Mouse (Mus musculus): ENCODE measurements around the gene Fut7. TPM values are rescaled to one million over a fixed set of nuclear protein-coding genes. Genes with fewer than 3 reads are reported as not detected.
A peak's percentile ranks its signal among the peaks of the same experiment; 100 is the strongest.

Fut7 gene
- polyA plus RNA-seq, 1 experiment from 2014 or later = 1.3 TPM

DNA sequence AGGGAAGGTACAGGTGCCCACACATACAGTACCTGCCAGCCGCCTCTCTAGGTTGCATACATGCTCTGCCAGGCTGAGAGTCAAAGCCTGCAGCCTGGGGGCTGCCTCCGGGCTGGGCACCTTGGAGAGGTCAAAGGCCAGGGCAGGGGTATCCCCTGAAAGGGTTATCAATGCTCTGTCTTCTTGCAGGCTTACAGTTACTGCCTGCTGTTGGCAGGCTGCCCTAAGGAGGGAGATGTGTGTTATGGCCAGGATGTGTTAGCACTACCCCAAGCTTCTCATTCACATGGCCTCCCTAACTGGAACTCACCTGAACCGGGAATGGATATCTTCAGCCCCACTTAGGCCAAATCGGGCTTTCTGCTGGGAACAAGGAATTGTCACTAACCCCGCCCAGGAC, 37.1 kb downstream of the Fut7 start:
- 34% methylated on average over 5 of the region's 5 CpGs for WGBS (ENCODE audit: missing documents)

DNA sequence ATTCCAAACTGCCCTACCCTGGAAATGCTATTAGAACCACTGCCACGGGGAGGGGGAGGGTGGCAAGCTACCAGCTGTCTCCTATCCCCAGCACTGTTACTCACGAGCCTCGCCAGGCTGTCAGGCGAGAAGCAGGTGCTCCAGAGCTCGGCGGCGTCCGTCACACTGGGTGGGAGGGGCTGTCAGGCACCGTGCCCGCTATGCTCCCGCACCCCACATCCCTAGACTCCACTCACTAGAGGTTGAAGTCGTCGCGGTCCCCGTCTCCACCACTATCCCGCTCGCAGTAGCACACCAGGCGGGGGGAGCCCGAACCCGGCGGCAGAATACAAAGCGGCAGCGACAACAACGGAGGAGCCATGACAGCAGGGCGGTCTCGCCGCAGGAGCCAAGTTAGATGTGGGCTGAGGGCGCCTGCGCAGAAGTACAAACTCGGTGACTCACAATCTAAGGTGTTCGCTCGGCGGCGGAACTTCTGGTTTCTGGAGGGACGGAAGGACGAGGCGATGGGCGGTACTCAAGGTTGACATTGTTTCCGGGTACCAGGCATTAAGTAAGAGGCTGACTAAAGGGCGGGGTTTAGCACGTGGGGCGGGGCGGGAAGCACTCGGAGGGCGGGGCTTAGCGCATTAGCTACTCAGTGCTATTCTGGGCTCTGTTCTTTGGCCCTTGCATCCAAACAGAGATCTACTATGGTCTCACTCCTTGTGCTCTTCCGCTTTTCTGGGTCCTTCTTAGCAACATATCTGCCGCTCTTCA, 37.7 kb downstream of the Fut7 start, which contains the start of gene Paxx:
Gene Paxx, minus strand, starts transcription at position 544 of the 759 bp plus-strand sequence.
- Histone ChIP-seq H3K79me2 (ENCODE audit: inconsistent target) (no peaks in the 10 kb centered on the region), H3K36me3 (ENCODE audit: inconsistent target) (no peaks in the 10 kb centered on the region), H3K27ac (peak within 1 kb of the TSS; percentile 61), H3K4me3 (ENCODE audit: inconsistent target) (peak within 1 kb of the TSS; percentile 69)
- WGBS (ENCODE audit: missing documents) = under 1% methylated on average over 48 of the region's 48 CpGs

More for the DNA sequence above, 37.1 kb downstream of the Fut7 start:
- Histone ChIP-seq H3K27ac (peak overlapping the region; percentile 61), H3K36me3 (ENCODE audit: inconsistent target) (no peaks in the 10 kb centered on the region), H3K79me2 (ENCODE audit: inconsistent target) (no peaks in the 10 kb centered on the region), H3K4me3 (ENCODE audit: inconsistent target) (peak overlapping the region; percentile 69)

DNA sequence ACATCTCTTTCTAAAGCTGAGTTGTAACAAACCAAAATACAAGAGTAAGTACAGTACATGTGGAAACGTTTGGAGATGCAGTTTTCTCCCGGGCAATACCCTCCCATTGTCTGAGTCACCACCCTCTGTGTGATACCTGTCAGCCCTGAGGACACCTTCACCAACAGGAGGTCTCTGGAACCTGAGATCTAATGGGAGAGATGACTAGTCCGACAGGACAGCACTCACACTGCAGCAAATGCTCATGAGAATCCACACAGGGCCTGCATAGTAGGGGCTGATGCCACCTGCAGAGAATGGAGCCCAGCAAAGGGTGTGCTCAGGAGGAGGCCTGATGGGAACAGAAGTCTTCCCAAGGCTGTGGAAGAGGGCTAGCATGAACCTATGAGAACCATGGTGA, 38.3 kb downstream of the Fut7 start:
- 25% methylated on average over 3 of the region's 3 CpGs for WGBS (ENCODE audit: missing documents)
- peak overlapping the region; percentile 69; the same call in 1 of the 2 replicates for H3K4me3 ChIP-seq (ENCODE audit: inconsistent target)
- H3K36me3 ChIP-seq (ENCODE audit: inconsistent target) = no peaks in the 10 kb centered on the region
- peak overlapping the region; percentile 61 for H3K27ac ChIP-seq
- no peaks in the 10 kb centered on the region for H3K79me2 ChIP-seq (ENCODE audit: inconsistent target)

DNA sequence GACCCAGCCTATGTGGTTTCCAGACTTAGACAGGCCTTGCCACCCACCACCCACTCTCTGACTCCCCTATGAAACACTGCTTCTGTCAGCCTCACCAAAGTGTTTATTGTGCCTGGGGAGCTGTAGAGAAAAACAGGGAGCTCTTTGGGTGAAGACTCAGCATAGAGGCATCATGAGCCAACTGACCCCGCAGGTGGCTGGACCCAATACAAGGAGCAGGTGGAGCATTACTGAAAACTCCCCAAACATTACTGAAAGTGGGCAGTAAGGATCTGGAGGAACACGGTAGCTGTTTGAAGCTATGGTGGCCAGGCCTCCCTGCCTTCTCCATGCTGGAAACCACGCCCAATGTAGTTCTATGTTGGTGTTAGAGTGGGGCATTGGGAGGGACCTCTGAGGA, 40.6 kb downstream of the Fut7 start:
- H3K27ac ChIP-seq = no peak overlapping the region
- no peaks in the 10 kb centered on the region for H3K79me2 ChIP-seq (ENCODE audit: inconsistent target)
- WGBS (ENCODE audit: missing documents) = 90% methylated on average over 3 of the region's 3 CpGs
- H3K36me3 ChIP-seq (ENCODE audit: inconsistent target) = no peaks in the 10 kb centered on the region
- H3K4me3 ChIP-seq (ENCODE audit: inconsistent target) = no peak overlapping the region

DNA sequence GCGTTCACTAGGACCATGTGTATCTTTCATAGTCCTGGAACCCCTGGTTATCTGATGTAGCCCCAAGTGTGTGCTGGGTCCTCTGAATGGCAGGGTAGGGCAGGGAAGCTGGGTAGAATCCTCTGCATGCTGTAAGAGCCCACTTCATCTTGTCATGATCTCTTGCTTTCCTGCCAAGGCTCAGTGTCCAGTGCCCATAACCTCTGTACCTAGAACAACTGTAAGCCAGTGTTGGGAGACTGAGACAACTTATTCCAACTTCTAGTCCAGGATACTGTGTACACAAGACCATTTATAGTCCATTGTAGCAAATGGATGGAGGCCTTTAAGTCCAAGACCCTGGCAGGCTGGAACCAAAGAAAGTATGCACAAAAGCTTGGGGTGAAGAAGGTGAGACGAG, 42.2 kb downstream of the Fut7 start:
- H3K27ac ChIP-seq = no peak overlapping the region
- no peaks in the 10 kb centered on the region for H3K36me3 ChIP-seq (ENCODE audit: inconsistent target)
- H3K4me3 ChIP-seq (ENCODE audit: inconsistent target) = no peak overlapping the region
- 67% methylated on average over 2 of the region's 2 CpGs for WGBS (ENCODE audit: missing documents)
- H3K79me2 ChIP-seq (ENCODE audit: inconsistent target) = no peaks in the 10 kb centered on the region

DNA sequence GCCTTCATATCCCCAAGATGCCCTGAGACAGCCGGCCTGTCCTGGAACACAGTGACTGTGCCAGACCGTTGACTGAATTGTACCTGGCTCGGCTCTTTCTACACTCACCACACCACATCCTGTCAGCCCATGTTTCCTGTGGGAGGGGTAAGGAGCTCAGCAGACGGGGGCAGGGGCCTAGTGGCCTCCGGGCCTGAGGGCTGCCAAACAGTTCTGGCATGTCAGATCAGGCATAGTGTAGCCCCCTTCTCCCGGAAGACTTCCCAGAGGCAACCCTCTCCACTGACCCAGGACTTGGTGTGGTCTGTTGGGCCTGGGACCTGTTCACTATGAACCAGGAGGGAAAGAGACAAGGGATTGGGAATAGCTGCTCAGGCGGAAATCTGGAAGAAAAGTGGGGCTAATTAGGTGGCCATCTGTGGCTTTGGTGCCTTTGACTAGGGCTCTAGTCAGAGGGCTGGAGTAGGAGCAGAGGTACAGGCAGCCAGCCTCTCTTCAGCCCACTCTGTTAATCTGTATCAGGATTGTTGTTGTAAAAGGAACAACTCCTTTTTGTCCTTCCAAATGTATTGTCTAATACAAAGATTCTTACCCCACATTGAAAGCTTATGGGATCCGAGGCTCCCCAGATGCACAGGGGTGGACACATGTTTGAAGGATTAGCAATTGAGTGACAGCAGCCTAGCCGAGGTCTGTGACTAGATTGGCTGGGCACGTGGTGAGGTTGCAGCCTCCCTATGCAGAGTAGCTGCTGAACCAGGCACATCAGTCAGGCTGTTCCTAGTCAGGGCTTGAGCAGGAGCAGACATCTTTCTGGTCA, 43.0 kb downstream of the Fut7 start:
- no peaks in the 10 kb centered on the region for H3K79me2 ChIP-seq (ENCODE audit: inconsistent target)
- H3K27ac ChIP-seq = no peak overlapping the region
- 24% methylated on average over 10 of the region's 10 CpGs for WGBS (ENCODE audit: missing documents)
- no peak overlapping the region for H3K4me3 ChIP-seq (ENCODE audit: inconsistent target)
- no peaks in the 10 kb centered on the region for H3K36me3 ChIP-seq (ENCODE audit: inconsistent target)

DNA sequence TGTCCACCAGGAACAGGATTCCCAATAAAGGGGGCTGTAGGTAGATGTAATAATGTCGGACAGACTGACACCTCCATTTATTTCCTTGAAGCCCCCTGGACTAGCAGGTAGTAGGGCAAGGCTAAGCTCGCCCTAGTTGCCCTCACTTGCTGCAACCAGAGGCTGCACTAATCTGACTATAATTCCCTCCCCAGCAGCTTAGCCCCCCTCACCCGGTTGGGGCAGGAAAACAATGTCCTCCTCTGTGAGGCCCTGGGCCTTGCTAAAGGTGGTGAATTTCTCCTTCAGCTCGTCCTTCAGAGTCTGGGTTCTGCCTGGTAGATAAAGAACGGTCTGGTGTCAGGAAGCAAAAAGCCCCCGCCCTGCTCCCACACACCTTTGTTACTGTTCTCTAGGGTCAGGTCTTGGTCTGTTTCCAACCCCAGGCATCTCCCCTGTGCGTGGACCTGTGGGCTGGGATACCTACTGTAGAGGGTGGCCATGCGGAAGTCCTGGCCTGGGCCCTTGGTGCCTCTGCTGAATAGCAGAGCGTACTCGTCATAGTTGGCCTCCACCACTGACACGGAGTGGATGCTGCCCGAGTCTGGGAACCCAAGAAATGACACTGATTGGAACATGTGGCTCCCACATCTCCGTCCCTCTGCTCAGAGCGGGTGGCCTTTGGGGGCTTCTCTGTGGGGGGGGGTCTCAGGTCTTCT, 44.7 kb downstream of the Fut7 start:
- no peak overlapping the region for H3K27ac ChIP-seq
- no peaks in the 10 kb centered on the region for H3K79me2 ChIP-seq (ENCODE audit: inconsistent target)
- 93% methylated on average over 12 of the region's 14 CpGs for WGBS (ENCODE audit: missing documents)
- H3K36me3 ChIP-seq (ENCODE audit: inconsistent target) = no peaks in the 10 kb centered on the region
- H3K4me3 ChIP-seq (ENCODE audit: inconsistent target) = no peak overlapping the region

DNA sequence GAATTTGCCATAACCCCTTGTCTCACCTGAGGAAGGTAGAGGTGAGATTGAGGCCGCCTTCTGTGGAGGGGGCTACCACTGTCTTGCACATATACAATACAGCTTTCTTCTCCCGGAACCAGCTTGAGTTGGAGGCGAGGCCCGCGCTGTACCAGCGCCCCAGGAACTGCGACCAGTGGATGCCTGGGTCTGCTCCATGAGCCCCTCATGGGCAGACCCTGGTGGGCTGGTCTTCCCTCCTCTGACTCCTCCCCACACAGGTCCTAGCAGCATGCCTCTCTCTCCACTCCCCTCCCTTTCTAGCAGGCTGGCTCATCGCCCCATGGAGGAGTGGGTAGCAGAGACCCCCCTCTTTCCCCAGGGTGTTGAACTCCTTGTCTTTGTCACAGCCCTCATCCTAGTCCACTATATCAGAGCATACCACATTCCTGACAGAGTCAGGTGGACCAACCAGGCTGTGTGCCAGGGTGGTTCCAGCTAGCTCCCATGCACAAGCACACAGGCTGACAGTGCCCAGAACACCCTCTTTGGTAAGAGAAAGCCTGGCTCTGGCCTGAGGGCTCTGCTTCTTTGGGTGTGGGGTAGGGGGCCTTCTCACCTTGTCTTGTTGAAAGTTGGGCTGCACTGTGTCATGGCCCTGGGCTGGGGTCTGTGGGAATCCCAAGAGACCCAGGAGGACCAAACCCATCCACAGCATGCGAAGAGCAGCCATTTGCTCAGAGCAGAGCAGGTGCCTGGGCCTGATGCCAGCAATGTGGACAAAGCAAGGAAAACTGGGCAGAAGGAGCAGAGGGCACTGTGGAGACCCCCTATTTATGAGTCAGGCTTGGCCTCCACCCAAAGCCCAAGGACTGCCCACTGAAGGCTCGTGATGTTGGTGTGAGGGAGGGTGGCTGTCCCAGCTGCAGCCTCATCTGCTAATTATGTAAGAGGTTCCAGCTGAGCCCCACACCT, 46.2 kb downstream of the Fut7 start:
- H3K27ac ChIP-seq = no peak overlapping the region
- WGBS (ENCODE audit: missing documents) = 89% methylated on average over 10 of the region's 10 CpGs
- no peaks in the 10 kb centered on the region for H3K36me3 ChIP-seq (ENCODE audit: inconsistent target)
- H3K79me2 ChIP-seq (ENCODE audit: inconsistent target) = no peaks in the 10 kb centered on the region
- H3K4me3 ChIP-seq (ENCODE audit: inconsistent target) = no peak overlapping the region

DNA sequence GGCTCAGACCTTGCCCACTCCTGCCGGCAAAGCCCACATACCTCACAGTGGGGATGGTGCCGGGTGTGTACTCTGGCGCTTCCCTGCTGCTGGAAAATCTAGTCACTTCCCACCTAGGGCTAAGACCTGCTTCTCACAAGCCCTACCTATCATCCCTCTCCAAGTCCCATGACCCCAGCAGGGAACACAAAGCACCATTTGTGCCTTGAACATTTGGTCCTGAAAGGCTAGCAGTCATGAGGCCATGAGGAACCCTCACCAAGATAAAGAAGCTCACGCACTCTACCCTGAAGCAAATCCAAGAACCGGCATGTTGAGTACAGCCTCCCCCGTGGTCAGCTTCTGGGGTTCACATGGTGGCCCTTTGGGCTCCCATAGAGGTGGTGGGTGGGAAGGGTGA, 46.9 kb downstream of the Fut7 start, which contains the start of gene Ptgds:
Gene Ptgds, minus strand, starts transcription at position 78 of the 400 bp plus-strand sequence.
- Histone ChIP-seq H3K36me3 (ENCODE audit: inconsistent target) (no peaks in the 10 kb centered on the region), H3K4me3 (ENCODE audit: inconsistent target) (no peak within 1 kb of the TSS)
- 88% methylated on average over 6 of the region's 6 CpGs for WGBS (ENCODE audit: missing documents)

DNA sequence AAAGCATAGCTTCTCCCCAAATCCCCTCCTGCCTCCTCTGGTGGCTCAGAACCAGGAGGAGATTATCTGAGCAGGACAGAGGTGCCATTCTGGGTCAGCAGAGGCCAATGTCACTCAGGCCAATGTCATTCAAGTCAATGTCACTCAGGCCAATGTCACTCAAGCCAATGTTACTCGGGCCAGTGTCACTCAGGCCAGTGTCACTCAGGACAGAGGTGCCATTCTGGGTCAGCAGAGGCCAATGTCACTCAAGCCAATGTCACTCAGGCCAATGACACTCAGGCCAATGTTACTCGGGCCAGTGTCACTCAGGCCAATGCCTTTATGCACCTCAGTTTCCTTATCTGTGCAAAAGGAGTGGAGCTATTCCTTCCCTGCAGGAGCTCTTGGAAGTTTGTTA, 49.5 kb downstream of the Fut7 start:
- no peak overlapping the region for H3K4me3 ChIP-seq (ENCODE audit: inconsistent target)
- 89% methylated on average over 2 of the region's 2 CpGs for WGBS (ENCODE audit: missing documents)
- H3K27ac ChIP-seq = no peak overlapping the region
- H3K79me2 ChIP-seq (ENCODE audit: inconsistent target) = no peaks in the 10 kb centered on the region
- no peaks in the 10 kb centered on the region for H3K36me3 ChIP-seq (ENCODE audit: inconsistent target)

More for the DNA sequence above, 46.9 kb downstream of the Fut7 start, which contains the start of gene Ptgds:
- Histone ChIP-seq H3K79me2 (ENCODE audit: inconsistent target) (no peaks in the 10 kb centered on the region), H3K27ac (no peak within 1 kb of the TSS)

Other genes starting within 250 kb of the Fut7 start
- gene Nrarp, start 242.5 kb upstream of the Fut7 start, polyA plus RNA-seq (2018) = not detected in 3 replicates
- gene Tor4a, start 226.4 kb upstream of the Fut7 start, polyA plus RNA-seq (2018) = 56.5 to 71.1 TPM (median 57.4 TPM) in 3 replicates
- gene Nelfb, start 211.8 kb upstream of the Fut7 start, polyA plus RNA-seq (2018) = 18.9 to 30.4 TPM (median 29.5 TPM) in 3 replicates
- not detected in 3 replicates for gene Stpg3, start 208.6 kb upstream of the Fut7 start, polyA plus RNA-seq (2018)
- not detected in 3 replicates for gene Fam166a, start 204.5 kb upstream of the Fut7 start, polyA plus RNA-seq (2018)
- 49.1 to 144 TPM (median 76.8 TPM) in 3 replicates for gene Tubb4b, start 198.6 kb upstream of the Fut7 start, polyA plus RNA-seq (2018)
- gene Slc34a3, start 188.9 kb upstream of the Fut7 start, polyA plus RNA-seq (2018) = not detected in 3 replicates
- not detected in 3 replicates for gene Rnf224, start 186.5 kb upstream of the Fut7 start, polyA plus RNA-seq (2018)
- 0.21 to 0.42 TPM in 2 of 3 replicates, not detected in the other for gene Rnf208, start 181.0 kb upstream of the Fut7 start, polyA plus RNA-seq (2018)
- not detected in 3 replicates for gene Cysrt1, start 180.8 kb upstream of the Fut7 start, polyA plus RNA-seq (2018)
- gene AL732309.1, start 176.4 kb upstream of the Fut7 start, polyA plus RNA-seq (2018) = 3.0 to 6.1 TPM (median 4.7 TPM) in 3 replicates
- 5.9 to 17.1 TPM (median 12.4 TPM) in 3 replicates for gene Tmem203, start 167.8 kb upstream of the Fut7 start, polyA plus RNA-seq (2018)
- gene Tprn, start 160.6 kb upstream of the Fut7 start, polyA plus RNA-seq (2018) = 6.1 to 7.8 TPM (median 6.6 TPM) in 3 replicates
- gene Ssna1, start 150.8 kb upstream of the Fut7 start, polyA plus RNA-seq (2018) = 26.0 to 60.7 TPM (median 55.7 TPM) in 3 replicates
- gene Anapc2, start 150.8 kb upstream of the Fut7 start, polyA plus RNA-seq (2018) = 51.0 to 59.8 TPM (median 54.1 TPM) in 3 replicates
- gene Tmem210, start 135.1 kb upstream of the Fut7 start, polyA plus RNA-seq (2018) = not detected in 3 replicates
- gene Lrrc26, start 133.4 kb upstream of the Fut7 start, polyA plus RNA-seq (2018) = not detected in 3 replicates
- gene Grin1, start 104.1 kb upstream of the Fut7 start, polyA plus RNA-seq (2018) = not detected in 3 replicates
- gene Man1b1, start 90.9 kb upstream of the Fut7 start, polyA plus RNA-seq (2018) = 36.0 to 43.5 TPM (median 43.4 TPM) in 3 replicates
- 101 to 192 TPM (median 107 TPM) in 3 replicates for gene Dpp7, start 66.9 kb upstream of the Fut7 start, polyA plus RNA-seq (2018)
- 55.8 to 128 TPM (median 119 TPM) in 3 replicates for gene Uap1l1, start 57.6 kb upstream of the Fut7 start, polyA plus RNA-seq (2018)
- 0.13 to 0.73 TPM in 2 of 3 replicates, not detected in the other for gene Sapcd2, start 50.9 kb upstream of the Fut7 start, polyA plus RNA-seq (2018)
- 0.07 TPM in 1 of 3 replicates, not detected in the others for gene Entpd2, start 27.4 kb upstream of the Fut7 start, polyA plus RNA-seq (2018)
- gene Npdc1, start 23.9 kb upstream of the Fut7 start, polyA plus RNA-seq (2018) = 1.2 to 2.9 TPM (median 2.5 TPM) in 3 replicates
- 9.5 to 19.7 TPM (median 13.5 TPM) in 3 replicates for gene Abca2, start 5.4 kb downstream of the Fut7 start, polyA plus RNA-seq (2018)
- gene Clic3, start 33.6 kb downstream of the Fut7 start, polyA plus RNA-seq (2018) = not detected in 3 replicates
- 6.0 to 12.9 TPM (median 6.4 TPM) in 3 replicates for gene Paxx, start 37.8 kb downstream of the Fut7 start, polyA plus RNA-seq (2018)
- not detected in 3 replicates for gene Ptgds, start 46.8 kb downstream of the Fut7 start, polyA plus RNA-seq (2018)
- not detected in 3 replicates for gene Lcn12, start 70.6 kb downstream of the Fut7 start, polyA plus RNA-seq (2018)
- gene Fbxw5, start 77.5 kb downstream of the Fut7 start, polyA plus RNA-seq (2018) = 21.9 to 35.3 TPM (median 28.7 TPM) in 3 replicates
- 0.14 to 2.1 TPM in 2 of 3 replicates, not detected in the other for gene C8g, start 78.5 kb downstream of the Fut7 start, polyA plus RNA-seq (2018)
- gene Traf2, start 123.7 kb downstream of the Fut7 start, polyA plus RNA-seq (2018) = 6.2 to 13.5 TPM (median 12.4 TPM) in 3 replicates
- 258 to 279 TPM (median 262 TPM) in 3 replicates for gene Edf1, start 134.6 kb downstream of the Fut7 start, polyA plus RNA-seq (2018)
- 0.04 to 0.60 TPM (median 0.15 TPM) in 3 replicates for gene Mamdc4, start 151.6 kb downstream of the Fut7 start, polyA plus RNA-seq (2018)
- gene Phpt1, start 152.0 kb downstream of the Fut7 start, polyA plus RNA-seq (2018) = 9.0 to 13.7 TPM (median 13.0 TPM) in 3 replicates
- 0.07 to 0.50 TPM (median 0.26 TPM) in 3 replicates for gene Ajm1, start 158.5 kb downstream of the Fut7 start, polyA plus RNA-seq (2018)
- gene Rabl6, start 185.3 kb downstream of the Fut7 start, polyA plus RNA-seq (2018) = 48.4 to 64.3 TPM (median 52.1 TPM) in 3 replicates
- not detected in 3 replicates for gene Ccdc183, start 194.4 kb downstream of the Fut7 start, polyA plus RNA-seq (2018)
- gene Tmem141, start 198.7 kb downstream of the Fut7 start, polyA plus RNA-seq (2018) = 22.2 to 28.7 TPM (median 23.3 TPM) in 3 replicates
- gene Fcna, start 204.8 kb downstream of the Fut7 start, polyA plus RNA-seq (2018) = 12.7 to 19.5 TPM (median 16.6 TPM) in 3 replicates
- gene Lcn8, start 229.9 kb downstream of the Fut7 start, polyA plus RNA-seq (2018) = not detected in 3 replicates
- not detected in 3 replicates for gene Lcn5, start 234.7 kb downstream of the Fut7 start, polyA plus RNA-seq (2018)

All from macrophage (primary cell).